Mouse (Mus musculus) c-Kit-positive CD71-negative TER-119-negative erythroid progenitor cells, embryonic 14.5 days (primary cell): ENCODE results near the gene Txndc11.

Experiments
- DNase-seq: peaks from one replicate; pipeline ENCODE4 v3.0.0-alpha.2; 2013; ENCODE audit warnings: low read depth

Gene Txndc11

GRCm38 (mm10) chr16:11064742-11065141 lies 69.7 kb downstream of the Txndc11 start:
- no peak for DNase-seq

GRCm38 (mm10) chr16:11064341-11064740 lies 70.1 kb downstream of the Txndc11 start:
- DNase-seq: no peak

GRCm38 (mm10) chr16:11062794-11063721 lies 71.4 kb downstream of the Txndc11 start:
- DNase-seq: no peak

- DNase-seq: no peak
Measured at GRCm38 (mm10) chr16:11060645-11061044, 73.8 kb downstream of the Txndc11 start, which contains the start of gene Snn. Gene Snn (plus strand): TSS chr16:11060945.

- no peak for DNase-seq
Measured at GRCm38 (mm10) chr16:11055916-11056315, 78.5 kb downstream of the Txndc11 start.

GRCm38 (mm10) chr16:11054871-11055270 lies 79.6 kb downstream of the Txndc11 start:
- no peak for DNase-seq

- no peak for DNase-seq
Measured at GRCm38 (mm10) chr16:11054409-11054808, 80.0 kb downstream of the Txndc11 start.

- DNase-seq: no peak
Measured at GRCm38 (mm10) chr16:11051134-11051533, 83.3 kb downstream of the Txndc11 start.

GRCm38 (mm10) chr16:11050226-11050625 lies 84.2 kb downstream of the Txndc11 start:
- DNase-seq: no peak

- DNase-seq: no peak
Measured at GRCm38 (mm10) chr16:11047130-11047529, 87.3 kb downstream of the Txndc11 start.

- DNase-seq: no peak
Measured at GRCm38 (mm10) chr16:11046437-11046836, 88.0 kb downstream of the Txndc11 start.

GRCm38 (mm10) chr16:11043239-11043638 lies 91.2 kb downstream of the Txndc11 start:
- no peak for DNase-seq

GRCm38 (mm10) chr16:11040603-11041002 lies 93.8 kb downstream of the Txndc11 start:
- no peak for DNase-seq

GRCm38 (mm10) chr16:11035790-11036431 lies 98.5 kb downstream of the Txndc11 start:
- peak; percentile 82 for DNase-seq

GRCm38 (mm10) chr16:11035273-11035672 lies 99.2 kb downstream of the Txndc11 start:
- no peak for DNase-seq

- DNase-seq: peak; percentile 76
Measured at GRCm38 (mm10) chr16:11034193-11034803, 100.2 kb downstream of the Txndc11 start.

- no peak for DNase-seq
Measured at GRCm38 (mm10) chr16:11031320-11031719, 103.1 kb downstream of the Txndc11 start.

GRCm38 (mm10) chr16:11030844-11031243 lies 103.6 kb downstream of the Txndc11 start:
- DNase-seq: no peak

GRCm38 (mm10) chr16:11028206-11028605 lies 106.2 kb downstream of the Txndc11 start:
- DNase-seq: no peak
